Mouse (Mus musculus): Measurements from ENCODE around the gene Fancc. TPM values are rescaled to one million over a fixed set of nuclear protein-coding genes. Genes with fewer than 3 reads are reported as not detected.

The Fancc gene
- polyA plus RNA-seq, 1 experiment from 2014 or later, result 21.8 TPM

- Histone ChIP-seq H3K27me3 (ENCODE audit: control insufficient read depth, insufficient read depth, low read length) (no peaks in the 10 kb centered on the region), H3K9me3 (replicated peaks; ENCODE audit: control insufficient read depth, low read length) (no peaks in the 10 kb centered on the region), H3K27ac (replicated peaks; ENCODE audit: low read depth, low read length) (no peak overlapping the region; the same call in 1 of the 2 replicates), H3K4me2 (ENCODE audit: low read depth, low read length) (no peak overlapping the region), H3K4me1 (ENCODE audit: control insufficient read depth, insufficient read depth, low read length) (peaks cover 5% of the 10 kb centered on the region), H3K9ac (replicated peaks; ENCODE audit: low read length) (no peak overlapping the region), H3K4me3 (ENCODE audit: low read depth, low read length) (no peak overlapping the region), H3K36me3 (replicated peaks; ENCODE audit: control insufficient read depth, insufficient read depth, low read depth, low read length) (no peaks in the 10 kb centered on the region)
- DNase-seq (ENCODE audit: low spot score), result no peak
- 18% methylated on average over 4 of the region's 4 CpGs for WGBS
- ATAC-seq (replicated peaks; ENCODE audit: insufficient number of reproducible peaks, low FRiP score, low TSS enrichment, low read depth), result 0 out of 2 replicates have a peak, but pooled peaks have one; percentile 27
Observed at GRCm38 (mm10) chr13:63260133-63260532, 236.9 kb downstream of the Fancc start.

- no peak for DNase-seq (ENCODE audit: low spot score)
- WGBS, result 86% methylated on average over 4 of the region's 4 CpGs
- Histone ChIP-seq H3K4me1 (ENCODE audit: control insufficient read depth, insufficient read depth, low read length) (peaks cover 5% of the 10 kb centered on the region), H3K27ac (replicated peaks; ENCODE audit: low read depth, low read length) (no peak overlapping the region), H3K4me2 (ENCODE audit: low read depth, low read length) (no peak overlapping the region), H3K27me3 (ENCODE audit: control insufficient read depth, insufficient read depth, low read length) (no peaks in the 10 kb centered on the region), H3K36me3 (replicated peaks; ENCODE audit: control insufficient read depth, insufficient read depth, low read depth, low read length) (no peaks in the 10 kb centered on the region), H3K9me3 (replicated peaks; ENCODE audit: control insufficient read depth, low read length) (no peaks in the 10 kb centered on the region), H3K4me3 (ENCODE audit: low read depth, low read length) (no peak overlapping the region), H3K9ac (replicated peaks; ENCODE audit: low read length) (no peak overlapping the region)
- no peak for ATAC-seq (replicated peaks; ENCODE audit: insufficient number of reproducible peaks, low FRiP score, low TSS enrichment, low read depth)
Observed at GRCm38 (mm10) chr13:63258671-63259070, 238.4 kb downstream of the Fancc start.

- DNase-seq (ENCODE audit: low spot score) (no peak), ATAC-seq (replicated peaks; ENCODE audit: insufficient number of reproducible peaks, low FRiP score, low TSS enrichment, low read depth) (no peak)
- H3K9ac ChIP-seq (replicated peaks; ENCODE audit: low read length), result no peak overlapping the region
- H3K4me2 ChIP-seq (ENCODE audit: low read depth, low read length), result no peak overlapping the region
- H3K4me3 ChIP-seq (ENCODE audit: low read depth, low read length), result no peak overlapping the region
- no peaks in the 10 kb centered on the region for H3K9me3 ChIP-seq (replicated peaks; ENCODE audit: control insufficient read depth, low read length)
- no peaks in the 10 kb centered on the region for H3K27me3 ChIP-seq (ENCODE audit: control insufficient read depth, insufficient read depth, low read length)
- H3K4me1 ChIP-seq (ENCODE audit: control insufficient read depth, insufficient read depth, low read length), result peaks cover 5% of the 10 kb centered on the region
- WGBS, result 43% methylated on average over 6 of the region's 6 CpGs
- H3K36me3 ChIP-seq (replicated peaks; ENCODE audit: control insufficient read depth, insufficient read depth, low read depth, low read length), result no peaks in the 10 kb centered on the region
- H3K27ac ChIP-seq (replicated peaks; ENCODE audit: low read depth, low read length), result no peak overlapping the region
Observed at GRCm38 (mm10) chr13:63258167-63258582, 238.9 kb downstream of the Fancc start.

- no peak for ATAC-seq (replicated peaks; ENCODE audit: insufficient number of reproducible peaks, low FRiP score, low TSS enrichment, low read depth)
- H3K9me3 ChIP-seq (replicated peaks; ENCODE audit: control insufficient read depth, low read length), result no peaks in the 10 kb centered on the region
- no peak overlapping the region for H3K9ac ChIP-seq (replicated peaks; ENCODE audit: low read length)
- H3K4me2 ChIP-seq (ENCODE audit: low read depth, low read length), result no peak overlapping the region
- no peaks in the 10 kb centered on the region for H3K36me3 ChIP-seq (replicated peaks; ENCODE audit: control insufficient read depth, insufficient read depth, low read depth, low read length)
- H3K4me1 ChIP-seq (ENCODE audit: control insufficient read depth, insufficient read depth, low read length), result peaks cover 5% of the 10 kb centered on the region
- no peak overlapping the region for H3K4me3 ChIP-seq (ENCODE audit: low read depth, low read length)
- DNase-seq (ENCODE audit: low spot score), result peak; percentile 52
- 45% methylated on average over 7 of the region's 7 CpGs for WGBS
- no peak overlapping the region for H3K27ac ChIP-seq (replicated peaks; ENCODE audit: low read depth, low read length)
- no peaks in the 10 kb centered on the region for H3K27me3 ChIP-seq (ENCODE audit: control insufficient read depth, insufficient read depth, low read length)
Observed at GRCm38 (mm10) chr13:63256807-63257206, 240.3 kb downstream of the Fancc start.

- H3K27ac ChIP-seq (replicated peaks; ENCODE audit: low read depth, low read length), result no peak overlapping the region
- H3K27me3 ChIP-seq (ENCODE audit: control insufficient read depth, insufficient read depth, low read length), result no peaks in the 10 kb centered on the region
- 0 out of 2 replicates have a peak, but pooled peaks have one; percentile 41 for ATAC-seq (replicated peaks; ENCODE audit: insufficient number of reproducible peaks, low FRiP score, low TSS enrichment, low read depth)
- no peak overlapping the region for H3K4me2 ChIP-seq (ENCODE audit: low read depth, low read length)
- no peak for DNase-seq (ENCODE audit: low spot score)
- no peaks in the 10 kb centered on the region for H3K9me3 ChIP-seq (replicated peaks; ENCODE audit: control insufficient read depth, low read length)
- H3K9ac ChIP-seq (replicated peaks; ENCODE audit: low read length), result no peak overlapping the region
- peaks cover 5% of the 10 kb centered on the region for H3K4me1 ChIP-seq (ENCODE audit: control insufficient read depth, insufficient read depth, low read length)
- no peak overlapping the region for H3K4me3 ChIP-seq (ENCODE audit: low read depth, low read length)
- 79% methylated on average over 6 of the region's 6 CpGs for WGBS
- H3K36me3 ChIP-seq (replicated peaks; ENCODE audit: control insufficient read depth, insufficient read depth, low read depth, low read length), result no peaks in the 10 kb centered on the region
Observed at GRCm38 (mm10) chr13:63256146-63256545, 240.9 kb downstream of the Fancc start.

GRCm38 (mm10) chr13:63255519-63256011, 241.5 kb downstream of the Fancc start:
- Histone ChIP-seq H3K36me3 (replicated peaks; ENCODE audit: control insufficient read depth, insufficient read depth, low read depth, low read length) (no peaks in the 10 kb centered on the region), H3K9me3 (replicated peaks; ENCODE audit: control insufficient read depth, low read length) (no peaks in the 10 kb centered on the region), H3K27ac (replicated peaks; ENCODE audit: low read depth, low read length) (no peak overlapping the region), H3K4me3 (ENCODE audit: low read depth, low read length) (no peak overlapping the region), H3K27me3 (ENCODE audit: control insufficient read depth, insufficient read depth, low read length) (no peaks in the 10 kb centered on the region), H3K4me1 (ENCODE audit: control insufficient read depth, insufficient read depth, low read length) (peaks cover 2% of the 10 kb centered on the region; the same call in 1 of the 2 replicates), H3K9ac (replicated peaks; ENCODE audit: low read length) (no peak overlapping the region), H3K4me2 (ENCODE audit: low read depth, low read length) (no peak overlapping the region)
- no peak for ATAC-seq (replicated peaks; ENCODE audit: insufficient number of reproducible peaks, low FRiP score, low TSS enrichment, low read depth)
- WGBS, result 85% methylated on average over 5 of the region's 5 CpGs
- DNase-seq (ENCODE audit: low spot score), result no peak

- Histone ChIP-seq H3K9ac (replicated peaks; ENCODE audit: low read length) (no peak overlapping the region), H3K27ac (replicated peaks; ENCODE audit: low read depth, low read length) (no peak overlapping the region), H3K9me3 (replicated peaks; ENCODE audit: control insufficient read depth, low read length) (no peaks in the 10 kb centered on the region), H3K4me3 (ENCODE audit: low read depth, low read length) (no peak overlapping the region), H3K36me3 (replicated peaks; ENCODE audit: control insufficient read depth, insufficient read depth, low read depth, low read length) (no peaks in the 10 kb centered on the region), H3K27me3 (ENCODE audit: control insufficient read depth, insufficient read depth, low read length) (no peaks in the 10 kb centered on the region), H3K4me1 (ENCODE audit: control insufficient read depth, insufficient read depth, low read length) (no peaks in the 10 kb centered on the region; the same call in 1 of the 2 replicates), H3K4me2 (ENCODE audit: low read depth, low read length) (no peak overlapping the region)
- DNase-seq (ENCODE audit: low spot score) (no peak), ATAC-seq (replicated peaks; ENCODE audit: insufficient number of reproducible peaks, low FRiP score, low TSS enrichment, low read depth) (no peak)
- WGBS, result 89% methylated on average over 7 of the region's 7 CpGs
Observed at GRCm38 (mm10) chr13:63253886-63254636, 243.0 kb downstream of the Fancc start.

GRCm38 (mm10) chr13:63253147-63253546, 243.9 kb downstream of the Fancc start:
- no peak overlapping the region for H3K4me2 ChIP-seq (ENCODE audit: low read depth, low read length)
- H3K36me3 ChIP-seq (replicated peaks; ENCODE audit: control insufficient read depth, insufficient read depth, low read depth, low read length), result no peaks in the 10 kb centered on the region
- H3K4me1 ChIP-seq (ENCODE audit: control insufficient read depth, insufficient read depth, low read length), result no peaks in the 10 kb centered on the region; the same call in 1 of the 2 replicates
- H3K4me3 ChIP-seq (ENCODE audit: low read depth, low read length), result no peak overlapping the region
- no peak for DNase-seq (ENCODE audit: low spot score)
- 82% methylated on average over 5 of the region's 5 CpGs for WGBS
- no peak overlapping the region for H3K27ac ChIP-seq (replicated peaks; ENCODE audit: low read depth, low read length)
- no peak overlapping the region for H3K9ac ChIP-seq (replicated peaks; ENCODE audit: low read length)
- ATAC-seq (replicated peaks; ENCODE audit: insufficient number of reproducible peaks, low FRiP score, low TSS enrichment, low read depth), result no peak
- H3K27me3 ChIP-seq (ENCODE audit: control insufficient read depth, insufficient read depth, low read length), result no peaks in the 10 kb centered on the region
- no peaks in the 10 kb centered on the region for H3K9me3 ChIP-seq (replicated peaks; ENCODE audit: control insufficient read depth, low read length)

Data from embryonic facial prominence, embryonic 11.5 days (tissue).